Mouse (Mus musculus) olfactory bulb, adult 2 months (tissue): ENCODE measurements around the gene Sacs. TPM values are rescaled to one million over a fixed set of nuclear protein-coding genes. Genes with fewer than 3 reads are reported as not detected.
"Not testable (repeated sequence)": the region's sequence is repeated elsewhere in the genome, so short reads cannot be mapped to it uniquely, and the experiment has no call there.

Source experiments
- H3K27ac ChIP-seq: fragments of 200-500 bp; 2 replicates; pipeline ENCODE4 v1.5.1; 2012; ENCODE audit warnings: low read depth, low read length; ENCODE audit not compliant: insufficient read depth
- H3K4me1 ChIP-seq: fragments of 200-500 bp; 2 replicates; pipeline ENCODE4 v1.6.1; 2012; ENCODE audit warnings: low read length; ENCODE audit not compliant: control insufficient read depth, insufficient read depth
- H3K4me3 ChIP-seq: fragments of 200-500 bp; 2 replicates; pipeline ENCODE4 v1.5.1; 2012; ENCODE audit warnings: mild to moderate bottlenecking, low read depth, low read length, moderate library complexity; ENCODE audit not compliant: insufficient read depth
- CTCF ChIP-seq: fragments of 200-500 bp; IDR thresholded peaks from 2 replicates; pipeline ENCODE4 v1.5.1; 2012; ENCODE audit warnings: low read depth, mild to moderate bottlenecking, low read length, moderate library complexity; ENCODE audit not compliant: insufficient read depth
- POLR2A ChIP-seq: fragments of 200-500 bp; IDR thresholded peaks from 2 replicates; pipeline ENCODE4 v1.6.1; 2012; ENCODE audit warnings: mild to moderate bottlenecking, low read depth, low read length, moderate library complexity; ENCODE audit not compliant: insufficient read depth
- WGBS: fragments of 180-500 bp; shearing (Covaris S2); methylation state at CpG from one replicate; pipeline ENCODE4 v1.1.7; 2018; 5-methylcytosine and 5-hydroxymethylcytosine counted together
- polyA plus RNA-seq: library from polyadenylated mRNA; stranded (reverse); fragments of >200 nt; gene quantifications from 2 replicates; pipeline ENCODE4 v1.2.4, GENCODE M21; 2012; ENCODE audit warnings: low replicate concordance; ENCODE audit not compliant: missing spikeins, insufficient read depth, insufficient read length

The Sacs gene
- polyA plus RNA-seq, 1 experiment: not detected

GRCm38 (mm10) chr14:61128961-61129507 lies 9.2 kb upstream of the Sacs start:
- Histone ChIP-seq H3K27ac (no peak overlapping the region), H3K4me3 (no peak overlapping the region), H3K4me1 (no peaks in the 10 kb centered on the region)
- WGBS: 80% methylated on average over 7 of the region's 7 CpGs
- TF ChIP-seq POLR2A (no peak), CTCF (no peak)

- TF ChIP-seq CTCF: no peak
- no peak for TF ChIP-seq POLR2A
- no peak overlapping the region for H3K27ac ChIP-seq
- 94% methylated on average over 1 of the region's 1 CpGs for WGBS
- peaks cover 2% of the 10 kb centered on the region; the same call in 1 of the 2 replicates for H3K4me1 ChIP-seq
- no peak overlapping the region for H3K4me3 ChIP-seq
Measured at GRCm38 (mm10) chr14:61132556-61132955, 5.7 kb upstream of the Sacs start.

- 69% methylated on average over 5 of the region's 5 CpGs for WGBS
Measured at GRCm38 (mm10) chr14:61134381-61135030, 3.8 kb upstream of the Sacs start.

GRCm38 (mm10) chr14:61137410-61137809 lies 847 bp upstream of the Sacs start:
- WGBS: 79% methylated on average over 5 of the region's 5 CpGs
- TF ChIP-seq POLR2A: no peak
- TF ChIP-seq CTCF: no peak
- peaks cover 8% of the 10 kb centered on the region for H3K4me1 ChIP-seq

More at GRCm38 (mm10) chr14:61134381-61135030, 3.8 kb upstream of the Sacs start:
- TF ChIP-seq POLR2A (no peak), CTCF (no peak)
- Histone ChIP-seq H3K4me1 (peaks cover 5% of the 10 kb centered on the region), H3K4me3 (no peak overlapping the region), H3K27ac (no peak overlapping the region)

GRCm38 (mm10) chr14:61138727-61139067 lies 440 bp downstream of the Sacs start:
- Histone ChIP-seq H3K27ac (no peak overlapping the region), H3K4me1 (peaks cover 8% of the 10 kb centered on the region), H3K4me3 (peak overlapping the region; percentile 59)
- WGBS: 12% methylated on average over 8 of the region's 8 CpGs
- TF ChIP-seq CTCF: no peak
- no peak for TF ChIP-seq POLR2A

More at GRCm38 (mm10) chr14:61137410-61137809, 847 bp upstream of the Sacs start:
- H3K4me3 ChIP-seq: no peak overlapping the region
- H3K27ac ChIP-seq: no peak overlapping the region

- no peak overlapping the region for H3K4me3 ChIP-seq
- TF ChIP-seq POLR2A: no peak
- TF ChIP-seq CTCF: no peak
- WGBS: 73% methylated on average over 8 of the region's 8 CpGs
- peaks cover 5% of the 10 kb centered on the region for H3K4me1 ChIP-seq
- no peak overlapping the region for H3K27ac ChIP-seq
Measured at GRCm38 (mm10) chr14:61143358-61143757, 5.1 kb downstream of the Sacs start.

- no peak for TF ChIP-seq CTCF
- TF ChIP-seq POLR2A: no peak
- H3K27ac ChIP-seq: no peak overlapping the region
- H3K4me3 ChIP-seq: no peak overlapping the region
- WGBS: 56% methylated on average over 11 of the region's 11 CpGs
- peaks cover 5% of the 10 kb centered on the region for H3K4me1 ChIP-seq
Measured at GRCm38 (mm10) chr14:61143869-61144268, 5.6 kb downstream of the Sacs start.

GRCm38 (mm10) chr14:61150416-61150815 lies 12.2 kb downstream of the Sacs start:
- not testable (repeated sequence) for H3K4me3 ChIP-seq, H3K4me1 ChIP-seq, H3K27ac ChIP-seq
- 95% methylated on average over 13 of the region's 13 CpGs for WGBS

GRCm38 (mm10) chr14:61154900-61155585 lies 16.8 kb downstream of the Sacs start:
- H3K27ac ChIP-seq: no peak overlapping the region
- TF ChIP-seq POLR2A: no peak
- no peak for TF ChIP-seq CTCF
- no peak overlapping the region for H3K4me3 ChIP-seq
- 67% methylated on average over 6 of the region's 6 CpGs for WGBS
- H3K4me1 ChIP-seq: no peaks in the 10 kb centered on the region
